Mouse (Mus musculus) lung, embryonic 14.5 days (tissue): Measurements from ENCODE around the gene Coro1a. TPM values are rescaled to one million over a fixed set of nuclear protein-coding genes. Genes with fewer than 3 reads are reported as not detected.

Source experiments
- ATAC-seq: fragments of 200-750 bp; cut with Nextera tagmentation; 2 replicates; pipeline ENCODE4 v1.8.0; 2017; ENCODE audit warnings: mild to moderate bottlenecking, moderate TSS enrichment, moderate library complexity; ENCODE audit not compliant: insufficient read depth
- DNase-seq: peaks from one replicate; pipeline ENCODE4 v3.0.0-alpha.2; 2015
- H3K27ac ChIP-seq: fragments of 300-500 bp; sonication (generic); 2 replicates; pipeline ENCODE4 v1.5.1; 2014; ENCODE audit warnings: low read depth, mild to moderate bottlenecking, moderate library complexity
- H3K27me3 ChIP-seq: fragments of 300-500 bp; sonication (generic); 2 replicates; pipeline ENCODE4 v1.6.1; 2014; ENCODE audit warnings: low read length, control low read depth; ENCODE audit not compliant: insufficient read depth
- H3K36me3 ChIP-seq: fragments of 300-500 bp; sonication (generic); 2 replicates; pipeline ENCODE4 v1.6.1; 2014; ENCODE audit warnings: control low read depth; ENCODE audit not compliant: insufficient read depth
- H3K4me1 ChIP-seq: fragments of 300-500 bp; sonication (generic); 2 replicates; pipeline ENCODE4 v1.6.1; 2014; ENCODE audit warnings: antibody characterized with exemption, control low read depth; ENCODE audit not compliant: insufficient read depth
- H3K4me2 ChIP-seq: fragments of 300-500 bp; sonication (generic); 2 replicates; pipeline ENCODE4 v1.6.1; 2014; ENCODE audit warnings: mild to moderate bottlenecking
- H3K4me3 ChIP-seq: fragments of 300-500 bp; sonication (generic); 2 replicates; pipeline ENCODE4 v1.5.1; 2014; ENCODE audit warnings: low read depth, low read length
- H3K9ac ChIP-seq: fragments of 300-500 bp; sonication (generic); 2 replicates; pipeline ENCODE4 v1.6.1; 2014
- H3K9me3 ChIP-seq: fragments of 300-500 bp; sonication (generic); 2 replicates; pipeline ENCODE4 v1.6.1; 2016; ENCODE audit warnings: low read depth, low read length, control low read depth
- CTCF ChIP-seq: IDR thresholded peaks from 2 replicates; pipeline ENCODE4 v1.5.1; 2016; ENCODE audit warnings: antibody characterized with exemption, low read depth
- WGBS: fragments of 180-500 bp; shearing (Covaris S2); extraction: QIAGEN DNeasy Blood & Tissue Kit; methylation state at CpG from one replicate; pipeline ENCODE4 v1.1.7; 2014; 5-methylcytosine and 5-hydroxymethylcytosine counted together
- polyA plus RNA-seq: library from polyadenylated mRNA; unstranded; fragments of >200 nt; fragmentation: Nextera tagmentation; extraction: Ambion mirVana; gene quantifications from 2 replicates; pipeline ENCODE4 v1.2.1, GENCODE M21; 2014

The Coro1a gene
- polyA plus RNA-seq, 1 experiment from 2014 or later = 29.3 TPM

- whole genome bisulfite sequencing = 90% methylated on average over 3 of the region's 3 CpGs
- H3K9me3 ChIP-seq = no peaks in the 10 kb centered on the region
- ATAC-seq (no peak), DNase-seq (no peak)
- no peaks in the 10 kb centered on the region for H3K36me3 ChIP-seq
- H3K4me1 ChIP-seq = no peaks in the 10 kb centered on the region
- H3K4me3 ChIP-seq = no peak overlapping the region
- H3K27ac ChIP-seq = peak overlapping the region; percentile 21; the same call in 1 of the 2 replicates
- H3K4me2 ChIP-seq = no peak overlapping the region
- H3K27me3 ChIP-seq = no peaks in the 10 kb centered on the region
- TF ChIP-seq CTCF = no peak
- H3K9ac ChIP-seq = no peak overlapping the region
Observed at GRCm38 (mm10) chr7:126655695-126656094, 51.9 kb downstream of the Coro1a start.

- H3K4me1 ChIP-seq = 0 out of 2 replicates have a peak, but pooled peaks cover 5% of the 10 kb centered on the region
- H3K27me3 ChIP-seq = no peaks in the 10 kb centered on the region
- H3K27ac ChIP-seq = no peak overlapping the region
- H3K9ac ChIP-seq = no peak overlapping the region; the same call in 1 of the 2 replicates
- WGBS = 64% methylated on average over 2 of the region's 2 CpGs
- no peak for DNase-seq
- H3K4me2 ChIP-seq = no peak overlapping the region
- ATAC-seq = no peak
- H3K4me3 ChIP-seq = no peak overlapping the region
- TF ChIP-seq CTCF = no peak
- no peaks in the 10 kb centered on the region for H3K9me3 ChIP-seq
- H3K36me3 ChIP-seq = no peaks in the 10 kb centered on the region
Observed at GRCm38 (mm10) chr7:126653991-126654390, 53.6 kb downstream of the Coro1a start.

GRCm38 (mm10) chr7:126650852-126651251 lies 56.7 kb downstream of the Coro1a start:
- Histone ChIP-seq H3K9me3 (no peaks in the 10 kb centered on the region), H3K4me1 (0 out of 2 replicates have a peak, but pooled peaks cover 5% of the 10 kb centered on the region), H3K27me3 (no peaks in the 10 kb centered on the region), H3K27ac (no peak overlapping the region), H3K36me3 (no peaks in the 10 kb centered on the region), H3K4me2 (no peak overlapping the region), H3K9ac (no peak overlapping the region), H3K4me3 (no peak overlapping the region)
- ATAC-seq = no peak
- WGBS = 25% methylated on average over 2 of the region's 2 CpGs
- no peak for TF ChIP-seq CTCF
- DNase-seq = no peak

Other genes with a start within 250 kb of the Coro1a start
- 0.32 TPM in 1 of 2 replicates, not detected in the other for gene Atp2a1, start 244.7 kb downstream of the Coro1a start, polyA plus RNA-seq
- 42.0 and 46.5 TPM in 2 replicates for gene Sh2b1, start 232.4 kb downstream of the Coro1a start, polyA plus RNA-seq
- 126 and 128 TPM in 2 replicates for gene Tufm, start 220.4 kb downstream of the Coro1a start, polyA plus RNA-seq
- 57.0 and 61.9 TPM in 2 replicates for gene Atxn2l, start 204.3 kb downstream of the Coro1a start, polyA plus RNA-seq
- 169 and 183 TPM in 2 replicates for gene Eif3c, start 141.4 kb downstream of the Coro1a start, polyA plus RNA-seq
- gene Apobr, start 122.8 kb downstream of the Coro1a start, polyA plus RNA-seq = 0.32 and 0.54 TPM in 2 replicates
- 24.1 and 27.3 TPM in 2 replicates for gene Cln3, start 122.0 kb downstream of the Coro1a start, polyA plus RNA-seq
- gene Il27, start 112.8 kb downstream of the Coro1a start, polyA plus RNA-seq = not detected in 2 replicates
- gene Nupr1, start 76.9 kb downstream of the Coro1a start, polyA plus RNA-seq = 9.7 and 10.7 TPM in 2 replicates
- 49.5 and 61.3 TPM in 2 replicates for gene Sgf29, start 58.5 kb downstream of the Coro1a start, polyA plus RNA-seq
- 1.4 and 2.6 TPM in 2 replicates for gene Sult1a1, start 31.4 kb downstream of the Coro1a start, polyA plus RNA-seq
- gene Bola2, start 12.4 kb downstream of the Coro1a start, polyA plus RNA-seq = 123 and 126 TPM in 2 replicates
- gene Slx1b, start 12.0 kb downstream of the Coro1a start, polyA plus RNA-seq = 8.9 and 9.7 TPM in 2 replicates
- 111 and 117 TPM in 2 replicates for gene Mapk3, start 51.8 kb upstream of the Coro1a start, polyA plus RNA-seq
- 3.3 and 3.4 TPM in 2 replicates for gene Gdpd3, start 58.5 kb upstream of the Coro1a start, polyA plus RNA-seq
- gene Ypel3, start 69.2 kb upstream of the Coro1a start, polyA plus RNA-seq = 87.8 and 91.2 TPM in 2 replicates
- gene Tbx6, start 73.7 kb upstream of the Coro1a start, polyA plus RNA-seq = 0.28 TPM in 1 of 2 replicates, not detected in the other
- 278 and 300 TPM in 2 replicates for gene Ppp4c, start 84.7 kb upstream of the Coro1a start, polyA plus RNA-seq
- 0.17 and 0.88 TPM in 2 replicates for gene Fam57b, start 89.9 kb upstream of the Coro1a start, polyA plus RNA-seq
- not detected in 2 replicates for gene 4930451I11Rik, start 123.9 kb upstream of the Coro1a start, polyA plus RNA-seq
- gene Doc2a, start 139.6 kb upstream of the Coro1a start, polyA plus RNA-seq = 0.33 and 0.80 TPM in 2 replicates
- gene Hirip3, start 154.2 kb upstream of the Coro1a start, polyA plus RNA-seq = 19.9 and 26.7 TPM in 2 replicates
- gene Ino80e, start 154.6 kb upstream of the Coro1a start, polyA plus RNA-seq = 92.9 and 99.7 TPM in 2 replicates
- 34.8 and 40.1 TPM in 2 replicates for gene Taok2, start 176.9 kb upstream of the Coro1a start, polyA plus RNA-seq
- 26.7 and 31.5 TPM in 2 replicates for gene Tmem219, start 215.1 kb upstream of the Coro1a start, polyA plus RNA-seq
- gene Kctd13, start 221.1 kb upstream of the Coro1a start, polyA plus RNA-seq = 12.1 and 15.7 TPM in 2 replicates
- gene Asphd1, start 241.8 kb upstream of the Coro1a start, polyA plus RNA-seq = 0.39 TPM in 1 of 2 replicates, not detected in the other
- 0.68 and 1.1 TPM in 2 replicates for gene Sez6l2, start 242.8 kb upstream of the Coro1a start, polyA plus RNA-seq